Comparison of ENCODE assay signal across 8 mouse cellular contexts in the genomic region with DNA sequence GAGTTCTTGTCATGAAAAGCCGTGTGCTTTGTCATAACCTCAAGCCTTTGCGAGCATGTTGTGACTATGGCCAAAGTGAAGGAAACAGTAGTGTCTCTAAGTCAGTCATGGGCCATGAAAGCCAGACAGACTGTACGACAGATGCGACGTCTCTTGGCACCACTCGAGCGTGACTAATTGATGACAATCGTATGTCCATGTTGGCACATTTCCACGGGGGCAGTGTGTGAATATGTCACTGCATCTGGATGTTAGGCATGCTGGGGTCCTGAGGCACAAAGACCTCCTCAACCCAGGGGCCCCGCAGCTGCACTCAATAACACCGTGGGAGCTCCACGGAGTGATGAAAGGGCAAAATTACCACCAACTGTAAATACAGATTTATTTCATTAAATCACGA.
DNase-seq lines count a peak whose midpoint lies in the region; ATAC-seq lines count a peak whose summit lies in the region.

No protein-coding gene starts in this region.

- H3K9ac ChIP-seq in embryonic facial prominence, embryonic 11.5 days (replicated peaks; ENCODE audit: low read length): no peak overlapping the region
- no peak overlapping the region for H3K9ac ChIP-seq in midbrain, embryonic 12.5 days (replicated peaks)
- no peak overlapping the region for H3K9ac ChIP-seq in midbrain, embryonic 15.5 days
- no peak overlapping the region for H3K9ac ChIP-seq in neural tube, embryonic 15.5 days (replicated peaks)

- H3K27me3 ChIP-seq in embryonic facial prominence, embryonic 11.5 days (ENCODE audit: control insufficient read depth, insufficient read depth, low read length): no peaks in the 10 kb centered on the region
- H3K27me3 ChIP-seq in embryonic facial prominence, embryonic 10.5 days (replicated peaks; ENCODE audit: low read depth, poor library complexity, severe bottlenecking): no peaks in the 10 kb centered on the region
- H3K27me3 ChIP-seq in midbrain, embryonic 12.5 days: no peaks in the 10 kb centered on the region
- H3K27me3 ChIP-seq in midbrain, embryonic 15.5 days (replicated peaks): no peaks in the 10 kb centered on the region
- no peaks in the 10 kb centered on the region for H3K27me3 ChIP-seq in neural tube, embryonic 15.5 days (replicated peaks)

- H3K4me2 ChIP-seq in embryonic facial prominence, embryonic 11.5 days (ENCODE audit: low read depth, low read length): no peak overlapping the region
- no peak overlapping the region for H3K4me2 ChIP-seq in midbrain, embryonic 12.5 days (replicated peaks)
- no peak overlapping the region for H3K4me2 ChIP-seq in midbrain, embryonic 15.5 days
- H3K4me2 ChIP-seq in neural tube, embryonic 15.5 days: no peak overlapping the region

- no peak overlapping the region for H3K4me3 ChIP-seq in embryonic facial prominence, embryonic 11.5 days (ENCODE audit: low read depth, low read length)
- no peak overlapping the region for H3K4me3 ChIP-seq in embryonic facial prominence, embryonic 10.5 days
- H3K4me3 ChIP-seq in midbrain, embryonic 12.5 days: no peak overlapping the region
- no peak overlapping the region for H3K4me3 ChIP-seq in midbrain, embryonic 15.5 days
- no peak overlapping the region for H3K4me3 ChIP-seq in neural tube, embryonic 15.5 days (replicated peaks)

- H3K36me3 ChIP-seq in embryonic facial prominence, embryonic 11.5 days (replicated peaks; ENCODE audit: control insufficient read depth, insufficient read depth, low read depth, low read length): peaks cover 3% of the 10 kb centered on the region; the same call in 1 of the 2 replicates
- H3K36me3 ChIP-seq in embryonic facial prominence, embryonic 10.5 days (replicated peaks): peaks cover 59% of the 10 kb centered on the region
- peaks cover 36% of the 10 kb centered on the region for H3K36me3 ChIP-seq in midbrain, embryonic 12.5 days
- H3K36me3 ChIP-seq in midbrain, embryonic 15.5 days (replicated peaks): peaks cover 18% of the 10 kb centered on the region; the same call in 1 of the 2 replicates
- H3K36me3 ChIP-seq in neural tube, embryonic 15.5 days: peaks cover 30% of the 10 kb centered on the region

- H3K27ac ChIP-seq in embryonic facial prominence, embryonic 11.5 days (replicated peaks; ENCODE audit: low read depth, low read length): no peak overlapping the region
- H3K27ac ChIP-seq in embryonic facial prominence, embryonic 10.5 days (replicated peaks): no peak overlapping the region
- H3K27ac ChIP-seq in midbrain, embryonic 12.5 days (replicated peaks): no peak overlapping the region
- H3K27ac ChIP-seq in midbrain, embryonic 15.5 days: no peak overlapping the region
- H3K27ac ChIP-seq in neural tube, embryonic 15.5 days (replicated peaks): no peak overlapping the region

- ATAC-seq in embryonic facial prominence, embryonic 11.5 days (replicated peaks; ENCODE audit: insufficient number of reproducible peaks, low FRiP score, low TSS enrichment, low read depth): peak; percentile 57; the same call in 1 of the 2 replicates
- ATAC-seq in midbrain, embryonic 12.5 days (ENCODE audit: low FRiP score, low read depth): peak; percentile 61
- ATAC-seq in midbrain, embryonic 15.5 days (replicated peaks): no peak
- peak; percentile 38; the same call in 1 of the 2 replicates for ATAC-seq in neural tube, embryonic 15.5 days (ENCODE audit: low FRiP score)

- no peaks in the 10 kb centered on the region for H3K9me3 ChIP-seq in embryonic facial prominence, embryonic 11.5 days (replicated peaks; ENCODE audit: control insufficient read depth, low read length)
- no peaks in the 10 kb centered on the region for H3K9me3 ChIP-seq in embryonic facial prominence, embryonic 10.5 days
- H3K9me3 ChIP-seq in midbrain, embryonic 12.5 days: no peaks in the 10 kb centered on the region
- H3K9me3 ChIP-seq in midbrain, embryonic 15.5 days: no peaks in the 10 kb centered on the region
- H3K9me3 ChIP-seq in neural tube, embryonic 15.5 days (replicated peaks): no peaks in the 10 kb centered on the region

- no peaks in the 10 kb centered on the region for H3K4me1 ChIP-seq in embryonic facial prominence, embryonic 11.5 days (ENCODE audit: control insufficient read depth, insufficient read depth, low read length)
- H3K4me1 ChIP-seq in embryonic facial prominence, embryonic 10.5 days: no peaks in the 10 kb centered on the region
- no peaks in the 10 kb centered on the region for H3K4me1 ChIP-seq in midbrain, embryonic 12.5 days
- no peaks in the 10 kb centered on the region for H3K4me1 ChIP-seq in midbrain, embryonic 15.5 days
- H3K4me1 ChIP-seq in neural tube, embryonic 15.5 days: no peaks in the 10 kb centered on the region

- WGBS in embryonic facial prominence, embryonic 11.5 days: 48% methylated on average over 13 of the region's 13 CpGs
- whole genome bisulfite sequencing in embryonic facial prominence, embryonic 10.5 days: 71% methylated on average over 13 of the region's 13 CpGs
- 68% methylated on average over 13 of the region's 13 CpGs for WGBS in midbrain, embryonic 12.5 days
- WGBS in midbrain, embryonic 15.5 days: 49% methylated on average over 13 of the region's 13 CpGs
- 27% methylated on average over 13 of the region's 13 CpGs for WGBS in neural tube, embryonic 15.5 days

- DNase-seq in embryonic facial prominence, embryonic 11.5 days (ENCODE audit: low spot score): peak; percentile 38
- no peak for DNase-seq in embryonic facial prominence, embryonic 10.5 days (ENCODE audit: low spot score)
- DNase-seq in layer of hippocampus, postnatal 10 days (ENCODE audit: low spot score in 2 of 2): peak; percentile 44
- no peak for DNase-seq in Muller cell, postnatal 12 days (ENCODE audit: inconsistent ontology term)
- DNase-seq in gastrocnemius, postnatal 10 days: no peak

Comparison
In these comparisons a context has a peak if more than half of its experiments do, and no peak if none do; other contexts are left out.
1. DNase-seq: peak in embryonic facial prominence, embryonic 11.5 days (single experiment) and layer of hippocampus, postnatal 10 days (2 of 2); none in embryonic facial prominence, embryonic 10.5 days (single experiment), Muller cell, postnatal 12 days (single experiment) and gastrocnemius, postnatal 10 days (single experiment).